Mouse (Mus musculus): ENCODE results near the gene Snx1.

The Snx1 gene

DNA sequence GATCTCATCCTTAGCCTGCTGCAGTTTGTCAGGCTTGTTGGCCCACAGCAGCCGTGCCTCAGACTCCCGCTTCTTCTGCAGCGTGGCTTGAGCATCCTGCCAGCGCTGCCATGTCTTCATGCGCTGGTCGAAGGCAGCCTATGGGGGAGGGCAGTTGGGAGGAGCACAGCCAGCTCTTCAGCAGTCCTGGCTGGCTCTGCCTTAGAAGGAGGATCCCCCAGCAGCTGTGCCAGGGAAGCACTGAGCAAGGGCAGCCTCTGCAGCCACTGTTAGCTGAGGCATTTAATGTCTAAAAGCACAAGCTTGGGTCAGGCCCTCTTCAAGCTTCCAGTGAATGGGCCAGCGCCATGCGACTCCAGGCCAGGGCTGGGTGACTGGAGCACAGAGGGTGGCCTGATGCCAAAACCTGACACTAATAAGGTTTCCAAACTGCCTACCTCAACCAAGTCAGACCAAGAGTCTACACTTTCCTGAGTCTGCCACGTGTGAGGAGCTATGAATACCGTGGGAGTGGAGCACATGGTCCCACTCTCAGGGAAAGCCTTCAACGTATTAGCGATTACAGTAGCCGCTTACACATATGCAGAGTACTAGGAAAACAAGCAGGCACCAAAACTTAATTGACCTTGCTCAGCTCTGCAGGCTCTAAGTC lies 35.7 kb downstream of the Snx1 start:
- no peak for DNase-seq (ENCODE audit: low spot score in 2 of 2)

GRCm38 (mm10) chr9:66088411-66088810 lies 38.0 kb downstream of the Snx1 start:
- DNase-seq (ENCODE audit: low spot score in 2 of 2), result peak in 1 of 2 experiments; percentile 41

- DNase-seq (ENCODE audit: low spot score in 2 of 2), result no peak
These were observed 39.3 kb downstream of the Snx1 start for GRCm38 (mm10) chr9:66087062-66087461.

- DNase-seq (ENCODE audit: low spot score in 2 of 2), result no peak
These were observed 42.2 kb downstream of the Snx1 start for GRCm38 (mm10) chr9:66084171-66084570.

DNA sequence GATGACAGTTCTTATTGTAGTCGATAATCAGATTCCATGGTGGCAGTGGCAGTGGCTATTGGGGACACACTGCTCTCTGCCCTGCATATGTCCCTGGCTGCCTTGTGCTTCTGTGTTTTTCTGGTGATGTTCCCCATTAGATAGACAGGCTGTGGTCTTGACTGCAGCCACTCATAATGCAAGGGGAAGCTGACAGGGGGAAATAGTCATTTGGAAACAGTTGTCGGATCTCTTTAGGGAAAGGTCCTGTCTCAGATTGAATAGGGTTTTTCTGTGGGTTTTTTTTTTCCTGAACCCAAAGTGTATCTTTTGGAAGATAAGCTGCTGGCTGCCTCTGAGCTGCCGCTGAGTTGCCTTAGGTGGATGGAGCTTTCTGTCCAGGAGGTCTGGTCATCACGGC lies 44.4 kb downstream of the Snx1 start:
- no peak for DNase-seq (ENCODE audit: low spot score in 2 of 2)

DNA sequence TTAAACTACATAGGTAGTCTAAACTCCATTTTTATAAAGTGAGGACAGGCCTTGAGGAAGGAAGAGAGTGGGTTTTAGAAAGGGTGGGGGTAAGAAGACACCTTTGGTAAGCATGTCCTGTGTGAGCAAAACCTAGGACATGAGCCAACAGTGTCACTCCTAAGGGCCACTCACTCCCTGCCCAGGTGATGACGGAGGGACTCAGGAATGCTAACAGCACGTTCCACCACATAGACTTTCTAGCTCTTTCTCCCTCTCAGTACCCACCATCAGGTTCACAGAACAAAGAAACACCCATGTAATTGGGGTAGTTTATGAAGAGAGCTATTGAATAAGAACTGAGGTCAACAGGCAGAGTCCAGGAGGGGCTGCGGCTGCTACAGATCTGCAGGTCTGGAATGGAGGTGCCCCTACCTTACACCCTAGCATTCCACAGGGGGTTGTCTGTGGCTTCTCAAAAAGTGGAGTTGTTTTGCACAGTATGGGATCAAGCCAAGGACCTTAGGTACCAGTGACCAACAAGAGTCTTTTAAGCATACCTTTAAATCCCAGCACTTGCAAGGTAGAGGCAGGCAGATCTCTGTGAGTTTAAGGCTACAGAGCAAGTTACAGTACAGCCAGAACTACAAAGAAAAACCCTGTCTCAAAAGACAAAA lies 45.5 kb downstream of the Snx1 start:
- DNase-seq (ENCODE audit: low spot score in 2 of 2), result no peak

GRCm38 (mm10) chr9:66078493-66078892 lies 47.9 kb downstream of the Snx1 start:
- no peak for DNase-seq (ENCODE audit: low spot score in 2 of 2)

- DNase-seq (ENCODE audit: low spot score in 2 of 2), result no peak
These were observed 48.3 kb downstream of the Snx1 start for GRCm38 (mm10) chr9:66078072-66078471.

GRCm38 (mm10) chr9:66072754-66073153 lies 53.6 kb downstream of the Snx1 start:
- DNase-seq (ENCODE audit: low spot score in 2 of 2), result no peak

DNA sequence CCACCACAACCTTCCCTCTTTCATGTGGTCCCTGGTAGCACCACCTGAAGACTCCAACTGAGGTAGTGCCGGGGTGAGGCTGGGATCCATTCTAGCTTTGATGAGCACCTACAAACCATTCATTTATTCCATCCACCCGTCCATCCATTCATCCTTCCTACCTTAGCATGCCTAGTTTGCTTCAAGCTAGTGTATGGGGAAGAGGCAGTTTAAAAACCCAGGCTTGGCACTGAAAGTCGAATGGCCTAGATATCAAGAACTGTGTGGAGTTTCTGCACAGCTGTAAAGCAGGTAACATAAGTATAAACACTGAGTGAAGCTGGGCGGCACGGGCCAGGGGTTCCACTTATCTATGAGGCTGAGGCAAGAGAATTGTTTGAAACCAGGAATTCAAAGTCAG lies 56.2 kb downstream of the Snx1 start:
- DNase-seq (ENCODE audit: low spot score in 2 of 2), result no peak

DNA sequence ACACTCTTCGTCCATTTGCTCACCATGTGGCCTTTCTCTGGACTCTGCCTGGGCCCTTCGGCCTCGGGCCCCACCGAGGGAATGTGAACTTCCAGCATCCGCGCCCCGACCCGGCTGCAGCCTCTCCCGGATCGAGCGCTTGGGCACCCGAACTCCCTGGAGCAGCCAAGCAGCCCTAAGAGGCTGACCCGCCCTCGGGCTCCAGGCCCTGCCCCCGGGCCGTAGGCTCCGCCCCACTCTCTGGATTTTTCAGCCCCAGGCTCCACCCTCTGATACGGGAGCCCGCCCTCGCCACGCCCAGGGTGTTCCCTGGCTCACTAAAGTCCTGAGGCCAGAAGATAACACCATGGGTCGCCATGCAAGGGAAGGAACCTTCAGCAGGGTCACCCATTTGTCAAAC lies 56.8 kb downstream of the Snx1 start, which contains the start of gene Snx22:
Gene Snx22 (minus strand): TSS at position 137 of the 400 bp plus-strand sequence.
- DNase-seq (ENCODE audit: low spot score in 2 of 2), result peak; percentile 84 to 90

DNA sequence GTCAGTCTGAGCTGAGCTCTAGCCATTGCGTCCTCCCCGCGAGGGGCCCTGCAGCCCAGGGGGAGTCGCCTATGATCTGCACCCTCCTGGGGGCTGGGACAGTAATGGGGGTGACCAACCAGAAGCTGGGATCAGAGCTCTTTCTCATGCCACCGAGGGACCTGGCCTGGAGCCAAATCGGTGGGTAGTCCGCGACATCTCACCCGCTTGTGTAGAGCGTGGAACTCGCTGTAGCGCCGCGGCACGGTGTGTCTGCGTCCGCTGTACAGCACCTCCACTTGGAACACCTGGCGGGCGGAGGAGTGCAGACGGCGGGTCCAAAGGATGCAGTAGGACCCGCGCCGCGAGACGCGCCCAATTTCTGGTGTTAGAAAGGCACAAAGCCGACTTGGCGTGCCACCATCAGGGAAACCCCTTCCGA lies 57.4 kb downstream of the Snx1 start:
- DNase-seq (ENCODE audit: low spot score in 2 of 2), result no peak

DNA sequence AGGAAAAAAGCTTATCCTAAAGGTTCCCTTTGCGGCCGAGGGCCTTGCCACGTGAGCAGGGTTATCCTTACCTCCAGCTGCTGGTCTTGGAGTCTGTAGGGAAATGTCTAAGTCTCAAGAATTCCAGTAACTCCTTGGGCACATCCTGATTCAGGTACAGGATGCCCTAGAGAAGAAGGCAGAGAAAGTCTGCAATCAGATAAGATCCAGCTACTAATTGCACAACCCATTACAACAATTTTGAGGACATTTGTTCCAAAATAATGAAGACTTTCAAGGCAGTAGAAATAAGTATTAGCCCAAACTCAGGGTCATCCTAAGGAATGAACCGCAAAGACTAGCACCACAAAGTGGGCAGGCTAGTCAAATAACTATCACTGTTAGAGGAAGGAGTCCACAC lies 58.3 kb downstream of the Snx1 start:
- no peak for DNase-seq (ENCODE audit: low spot score in 2 of 2)

DNA sequence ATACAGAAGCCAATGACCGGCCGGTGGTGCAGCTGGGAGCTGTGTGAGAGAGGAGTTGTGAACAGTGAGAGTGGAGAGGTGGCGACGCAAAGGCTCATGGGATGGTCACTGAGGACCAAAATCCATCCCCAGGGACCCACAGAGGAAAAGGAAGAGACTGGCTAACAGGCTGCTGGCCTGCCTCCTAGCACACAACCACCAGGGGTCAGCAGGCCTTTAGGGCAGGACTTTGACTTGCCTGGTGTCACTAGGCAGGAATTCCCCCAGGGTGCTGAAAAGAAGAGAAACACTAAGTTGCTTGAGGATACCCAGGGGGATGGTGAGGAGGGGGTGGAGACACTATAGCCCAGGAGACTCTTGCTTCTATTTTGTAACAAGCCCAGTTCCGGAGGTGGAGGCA lies 58.8 kb downstream of the Snx1 start:
- peak in 1 of 2 experiments; percentile 22 for DNase-seq (ENCODE audit: low spot score in 2 of 2)

- DNase-seq (ENCODE audit: low spot score in 2 of 2), result no peak
These were observed 59.6 kb downstream of the Snx1 start for GRCm38 (mm10) chr9:66066791-66067190.

GRCm38 (mm10) chr9:66064316-66064715 lies 62.1 kb downstream of the Snx1 start:
- DNase-seq (ENCODE audit: low spot score in 2 of 2), result no peak

DNA sequence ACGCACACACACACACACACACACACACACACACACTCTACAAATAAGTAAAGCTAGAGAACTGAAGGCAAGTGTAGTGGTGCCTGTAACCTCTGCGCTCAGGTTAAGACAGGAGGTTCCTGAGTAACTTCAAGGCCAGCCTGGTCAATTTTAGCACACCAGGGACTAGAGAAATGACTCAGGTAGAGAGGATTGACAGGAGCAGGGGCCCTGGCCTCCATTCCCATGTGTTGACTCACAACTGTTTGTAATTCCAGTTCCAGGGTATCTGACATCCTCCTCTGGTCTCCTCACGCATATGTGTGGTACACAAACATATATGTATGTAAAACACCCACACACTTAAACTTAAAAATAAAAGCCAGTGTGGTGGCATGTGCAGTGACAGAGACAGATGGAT lies 62.9 kb downstream of the Snx1 start:
- DNase-seq (ENCODE audit: low spot score in 2 of 2), result no peak

- no peak for DNase-seq (ENCODE audit: low spot score in 2 of 2)
These were observed 64.7 kb downstream of the Snx1 start for GRCm38 (mm10) chr9:66061656-66062055.

DNA sequence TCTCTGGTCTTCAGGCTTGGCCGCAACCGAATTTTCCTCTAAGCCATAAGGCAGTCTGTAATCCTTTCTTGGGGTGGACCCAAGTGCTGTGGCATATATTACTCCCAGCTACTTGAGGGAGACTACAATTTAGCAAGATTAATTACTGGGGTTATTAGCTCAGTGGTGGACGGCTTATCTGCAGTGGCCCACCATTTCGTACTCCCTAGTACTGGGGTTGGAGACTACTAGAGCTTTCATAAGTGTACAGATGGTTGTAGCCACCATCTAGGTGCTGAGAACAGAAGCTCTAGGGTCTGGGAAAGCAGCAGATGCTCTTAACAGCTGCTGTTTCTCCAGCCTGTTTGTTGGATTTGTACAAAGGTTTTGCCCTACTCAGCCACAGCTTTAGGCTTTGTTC lies 65.4 kb downstream of the Snx1 start:
- DNase-seq (ENCODE audit: low spot score in 2 of 2), result no peak

GRCm38 (mm10) chr9:66060308-66060647 lies 66.1 kb downstream of the Snx1 start:
- no peak for DNase-seq (ENCODE audit: low spot score in 2 of 2)

GRCm38 (mm10) chr9:66059583-66060307 lies 66.6 kb downstream of the Snx1 start, which contains the start of gene Ppib:
Gene Ppib, plus strand, starts transcription at chr9:66060222.
- peak; percentile 95 to 98 for DNase-seq (ENCODE audit: low spot score in 2 of 2)

DNA sequence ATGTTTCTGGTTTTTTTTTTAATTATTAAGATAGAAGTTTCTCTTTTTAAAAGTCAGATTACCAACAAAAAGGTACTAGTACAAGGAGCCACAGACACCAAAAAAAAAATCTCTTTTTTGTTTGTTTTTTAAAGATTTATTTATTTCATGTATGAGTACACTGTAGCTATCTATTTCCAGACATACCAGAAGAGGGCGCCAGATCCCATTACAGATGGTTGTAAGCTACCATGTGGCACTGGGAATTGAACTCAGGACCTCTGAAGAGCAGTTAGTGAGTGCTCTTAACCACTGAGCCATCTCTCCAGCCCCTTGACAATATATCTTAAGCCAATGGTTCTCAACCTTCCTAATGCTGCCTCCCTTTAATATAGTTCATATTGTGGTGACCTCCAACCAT lies 72.8 kb downstream of the Snx1 start:
- no peak for DNase-seq (ENCODE audit: low spot score in 2 of 2)

- no peak for DNase-seq (ENCODE audit: low spot score in 2 of 2)
These were observed 73.7 kb downstream of the Snx1 start for GRCm38 (mm10) chr9:66052731-66053130.
